Mouse (Mus musculus): ENCODE data around the gene Rnaseh2b.

GRCm38 (mm10) chr14:62374001-62374400, 81.6 kb downstream of the Rnaseh2b start:
- TF ChIP-seq GATA2 (IDR thresholded peaks at IDR 0.05; ENCODE audit: borderline replicate concordance, low read depth, low read length) (no peak), CTCF (IDR thresholded peaks at IDR 0.05; ENCODE audit: low read depth, low read length) (no peak)
